Comparison of ENCODE assay signal across 12 mouse cellular contexts in genomic region chr8:70409019-70409418, GRCm38 (mm10). TPM values are rescaled to one million over a fixed set of nuclear protein-coding genes. Genes with fewer than 3 reads are reported as not detected.
DNase-seq lines count a peak whose midpoint lies in the region; ATAC-seq and TF ChIP-seq lines count a peak whose summit lies in the region.
"Had no signal": no experiment of that assay in that cellular context is flagged by ENCODE, and none has a peak within 500 bp of the region (broad histone marks: within the 10 kb centered on the region; RNA-seq: fewer than 3 reads in every experiment).

No protein-coding gene starts in this region.

- 85% methylated on average over 10 of the region's 10 CpGs for WGBS in hindbrain, embryonic 10.5 days
- 41% methylated on average over 10 of the region's 10 CpGs for WGBS in intestine, postnatal 0 days
- 60% methylated on average over 10 of the region's 10 CpGs for WGBS in neural tube, embryonic 15.5 days

- H3K27ac ChIP-seq in layer of hippocampus, adult 2 months = peak overlapping the region; percentile 91
- H3K27ac ChIP-seq in hindbrain, embryonic 10.5 days = peak overlapping the region; percentile 77
- peak overlapping the region; percentile 73 for H3K27ac ChIP-seq in intestine, postnatal 0 days (ENCODE audit: low read depth, low read length)
- peak overlapping the region; percentile 56 for H3K27ac ChIP-seq in neural tube, embryonic 15.5 days (replicated peaks)
- H3K27ac ChIP-seq: gastrocnemius, adult 2 months had no signal

- no peak for ATAC-seq in intestine, postnatal 0 days
- ATAC-seq in neural tube, embryonic 15.5 days (ENCODE audit: low FRiP score) = no peak

- H3K4me1 ChIP-seq in hindbrain, embryonic 10.5 days (replicated peaks) = peaks cover 50% of the 10 kb centered on the region
- H3K4me1 ChIP-seq in intestine, postnatal 0 days (replicated peaks; ENCODE audit: control insufficient read depth, insufficient read depth, low read length) = peaks cover 29% of the 10 kb centered on the region
- peaks cover 34% of the 10 kb centered on the region for H3K4me1 ChIP-seq in neural tube, embryonic 15.5 days

- no peak for DNase-seq in layer of hippocampus, adult 2 months (ENCODE audit: low spot score in 2 of 2)
- no peak for DNase-seq in layer of hippocampus, adult 9-11 months
- no peak for DNase-seq in hindbrain, embryonic 10.5 days (ENCODE audit: low spot score)
- no peak for DNase-seq in right cerebral cortex, postnatal 10 days (ENCODE audit: low spot score in 2 of 2)
- DNase-seq in embryo, embryonic 10 days (ENCODE audit: low spot score) = no peak
- no peak for DNase-seq in urinary bladder, postnatal 4 days (ENCODE audit: low spot score in 2 of 2)
- DNase-seq: kidney, adult 8-10 months had no signal

- H3K36me3 ChIP-seq in hindbrain, embryonic 10.5 days = peaks cover 11% of the 10 kb centered on the region; the same call in 1 of the 2 replicates
- peaks cover 6% of the 10 kb centered on the region; the same call in 1 of the 2 replicates for H3K36me3 ChIP-seq in intestine, postnatal 0 days (ENCODE audit: control insufficient read depth, insufficient read depth)
- H3K36me3 ChIP-seq in neural tube, embryonic 15.5 days = peaks cover 16% of the 10 kb centered on the region

- H3K27me3 ChIP-seq in hindbrain, embryonic 10.5 days (ENCODE audit: insufficient read depth, poor library complexity, severe bottlenecking) = no peaks in the 10 kb centered on the region; the same call in 1 of the 2 replicates
- no peaks in the 10 kb centered on the region for H3K27me3 ChIP-seq in intestine, postnatal 0 days (replicated peaks; ENCODE audit: control insufficient read depth, insufficient read depth, low read length)
- H3K27me3 ChIP-seq in neural tube, embryonic 15.5 days (replicated peaks) = no peaks in the 10 kb centered on the region

- H3K4me3 ChIP-seq in layer of hippocampus, adult 2 months = no peak overlapping the region
- H3K4me3 ChIP-seq in hindbrain, embryonic 10.5 days = no peak overlapping the region
- H3K4me3 ChIP-seq in intestine, postnatal 0 days (ENCODE audit: low read depth, low read length) = no peak overlapping the region
- no peak overlapping the region for H3K4me3 ChIP-seq in neural tube, embryonic 15.5 days (replicated peaks)
- H3K4me3 ChIP-seq: gastrocnemius, adult 2 months had no signal

- H3K9me3 ChIP-seq in hindbrain, embryonic 10.5 days = no peaks in the 10 kb centered on the region
- no peaks in the 10 kb centered on the region for H3K9me3 ChIP-seq in intestine, postnatal 0 days (ENCODE audit: control insufficient read depth)
- no peaks in the 10 kb centered on the region for H3K9me3 ChIP-seq in neural tube, embryonic 15.5 days (replicated peaks)

- H3K4me2 ChIP-seq in intestine, postnatal 0 days (replicated peaks; ENCODE audit: low read depth) = peak overlapping the region; percentile 45
- no peak overlapping the region for H3K4me2 ChIP-seq in neural tube, embryonic 15.5 days

- H3K9ac ChIP-seq in intestine, postnatal 0 days (ENCODE audit: low read depth, low read length) = 0 out of 2 replicates have a peak overlapping the region, but pooled peaks have one; percentile 40
- H3K9ac ChIP-seq in neural tube, embryonic 15.5 days (replicated peaks) = no peak overlapping the region

- TF ChIP-seq CTCF in layer of hippocampus, adult 2 months (conservative IDR thresholded peaks at IDR 0.05) = no peak
- no peak for TF ChIP-seq CTCF in intestine, postnatal 0 days (IDR thresholded peaks at IDR 0.05; ENCODE audit: low read depth)

RNA-seq across cellular contexts. Expression of gene Crtc1, which starts 30.4 kb away (rescaled TPM):
- total RNA-seq in layer of hippocampus, adult 2 months (2021) = 100 to 1,000 TPM; 191 to 208 TPM
- polyA plus RNA-seq in hindbrain, embryonic 10.5 days (2016; fragmentation: Nextera tagmentation; extraction: Ambion mirVana) = 14.8 and 16.7 TPM in 2 replicates
- polyA plus RNA-seq in intestine, postnatal 0 days (2015; fragmentation: Nextera tagmentation; extraction: Ambion mirVana) = 8.1 and 9.2 TPM in 2 replicates
- polyA plus RNA-seq in neural tube, embryonic 15.5 days (2015; fragmentation: Nextera tagmentation; extraction: Ambion mirVana) = 44.9 and 45.6 TPM in 2 replicates

RNA-seq across cellular contexts. Expression of gene Comp, which starts 35.7 kb away (rescaled TPM):
- under 1 TPM; 0.29 to 0.56 TPM for total RNA-seq in layer of hippocampus, adult 2 months (2021)
- polyA plus RNA-seq in hindbrain, embryonic 10.5 days (2016; fragmentation: Nextera tagmentation; extraction: Ambion mirVana) = 0.27 and 0.38 TPM in 2 replicates
- polyA plus RNA-seq in intestine, postnatal 0 days (2015; fragmentation: Nextera tagmentation; extraction: Ambion mirVana) = 0.25 and 0.41 TPM in 2 replicates
- 3.1 and 6.4 TPM in 2 replicates for polyA plus RNA-seq in neural tube, embryonic 15.5 days (2015; fragmentation: Nextera tagmentation; extraction: Ambion mirVana)
- total RNA-seq: liver, adult 2 months; MEL had no signal
- polyA plus RNA-seq: liver, adult 2 months had no signal

RNA-seq across cellular contexts. Expression of gene Upf1, which starts 55.9 kb away (rescaled TPM):
- total RNA-seq in layer of hippocampus, adult 2 months (2021) = 10 to 100 TPM; 67.7 to 68.7 TPM
- polyA plus RNA-seq in hindbrain, embryonic 10.5 days (2016; fragmentation: Nextera tagmentation; extraction: Ambion mirVana) = 19.0 and 25.0 TPM in 2 replicates
- polyA plus RNA-seq in intestine, postnatal 0 days (2015; fragmentation: Nextera tagmentation; extraction: Ambion mirVana) = 9.7 and 10.1 TPM in 2 replicates
- 11.8 and 12.6 TPM in 2 replicates for polyA plus RNA-seq in neural tube, embryonic 15.5 days (2015; fragmentation: Nextera tagmentation; extraction: Ambion mirVana)
